Mouse (Mus musculus) cerebellum, adult 18-20 months (tissue): ENCODE data around the gene Gm20604.
A peak's percentile ranks its signal among the peaks of the same experiment; 100 is the strongest.

ENCODE experiments used
- DNase-seq, 2 experiments: peaks; one replicate each; pipeline ENCODE4 v3.0.0; 2021

Gm20604 gene

GRCm38 (mm10) chr12:102705216-102705871 lies 53.1 kb downstream of the Gm20604 start:
- peak; percentile 90 to 97 for DNase-seq

- DNase-seq: peak; percentile 69 to 82
Measured at GRCm38 (mm10) chr12:102704457-102705198, 53.8 kb downstream of the Gm20604 start, which contains the start of gene Itpk1. Gene Itpk1, minus strand, starts transcription at chr12:102704930.

- peak in 1 of 2 experiments; percentile 55 for DNase-seq
Measured at GRCm38 (mm10) chr12:102703921-102704408, 54.5 kb downstream of the Gm20604 start.

- DNase-seq: peak; percentile 57 to 64
Measured at GRCm38 (mm10) chr12:102703441-102703840, 55.0 kb downstream of the Gm20604 start.

GRCm38 (mm10) chr12:102703111-102703412 lies 55.4 kb downstream of the Gm20604 start:
- DNase-seq: peak; percentile 67

GRCm38 (mm10) chr12:102702356-102703110 lies 55.9 kb downstream of the Gm20604 start:
- peak; percentile 86 to 88 for DNase-seq

GRCm38 (mm10) chr12:102701691-102702207 lies 56.7 kb downstream of the Gm20604 start:
- no peak for DNase-seq

GRCm38 (mm10) chr12:102700453-102700852 lies 58.0 kb downstream of the Gm20604 start:
- no peak for DNase-seq

- no peak for DNase-seq
Measured at GRCm38 (mm10) chr12:102699156-102699555, 59.3 kb downstream of the Gm20604 start.

GRCm38 (mm10) chr12:102698089-102698684 lies 60.3 kb downstream of the Gm20604 start:
- DNase-seq: no peak

GRCm38 (mm10) chr12:102697381-102697780 lies 61.1 kb downstream of the Gm20604 start:
- DNase-seq: no peak

- peak in 1 of 2 experiments; percentile 55 for DNase-seq
Measured at GRCm38 (mm10) chr12:102696635-102697354, 61.7 kb downstream of the Gm20604 start.

- peak in 1 of 2 experiments; percentile 46 for DNase-seq
Measured at GRCm38 (mm10) chr12:102695369-102696239, 62.9 kb downstream of the Gm20604 start.

- DNase-seq: no peak
Measured at GRCm38 (mm10) chr12:102691761-102692160, 66.7 kb downstream of the Gm20604 start.
